Mouse (Mus musculus) forebrain, embryonic 16.5 days (tissue): ENCODE results near the gene Myo7a. TPM values are rescaled to one million over a fixed set of nuclear protein-coding genes. Genes with fewer than 3 reads are reported as not detected.

ENCODE experiments used
- ATAC-seq: fragments of 200-750 bp; cut with Nextera tagmentation; 2 replicates; pipeline ENCODE4 v1.8.0; 2017; ENCODE audit warnings: mild to moderate bottlenecking, moderate library complexity
- H3K27ac ChIP-seq: fragments of 300-500 bp; sonication (generic); 2 replicates; pipeline ENCODE4 v1.5.1; 2014; ENCODE audit warnings: low read length, control low read depth
- H3K27me3 ChIP-seq: fragments of 300-500 bp; sonication (generic); replicated peaks from 2 replicates; pipeline ENCODE4 v1.6.1; 2014; ENCODE audit warnings: low read length; ENCODE audit not compliant: control insufficient read depth, insufficient read depth
- H3K36me3 ChIP-seq: fragments of 300-500 bp; sonication (generic); 2 replicates; pipeline ENCODE4 v1.6.1; 2014; ENCODE audit not compliant: control insufficient read depth, insufficient read depth
- H3K4me1 ChIP-seq: fragments of 300-500 bp; sonication (generic); replicated peaks from 2 replicates; pipeline ENCODE4 v1.6.1; 2014; ENCODE audit warnings: low read length; ENCODE audit not compliant: control insufficient read depth, insufficient read depth
- H3K4me2 ChIP-seq: fragments of 300-500 bp; sonication (generic); 2 replicates; pipeline ENCODE4 v1.6.1; 2014; ENCODE audit warnings: mild to moderate bottlenecking, low read length, control low read depth
- H3K4me3 ChIP-seq: fragments of 300-500 bp; sonication (generic); replicated peaks from 2 replicates; pipeline ENCODE4 v1.5.1; 2014; ENCODE audit warnings: mild to moderate bottlenecking, low read length, control low read depth
- H3K9ac ChIP-seq: fragments of 300-500 bp; sonication (generic); replicated peaks from 2 replicates; pipeline ENCODE4 v1.6.1; 2014; ENCODE audit warnings: low read depth, low read length, control low read depth
- H3K9me3 ChIP-seq: fragments of 300-500 bp; sonication (generic); 2 replicates; pipeline ENCODE4 v1.6.1; 2016; ENCODE audit warnings: low read length; ENCODE audit not compliant: control insufficient read depth
- WGBS: fragments of 180-500 bp; shearing (Covaris S2); extraction: QIAGEN DNeasy Blood & Tissue Kit; methylation state at CpG from one replicate; pipeline ENCODE4 v1.1.7; 2014; 5-methylcytosine and 5-hydroxymethylcytosine counted together
- polyA plus RNA-seq: library from polyadenylated mRNA; unstranded; fragments of >200 nt; fragmentation: Nextera tagmentation; extraction: Ambion mirVana; gene quantifications from 2 replicates; pipeline ENCODE4 v1.2.1, GENCODE M21; 2015

The Myo7a gene
- polyA plus RNA-seq, 1 experiment from 2014 or later: 17.9 TPM

GRCm38 (mm10) chr7:98102488-98102887 lies 16.8 kb downstream of the Myo7a start:
- no peaks in the 10 kb centered on the region for H3K9me3 ChIP-seq
- no peak overlapping the region for H3K4me3 ChIP-seq
- peaks cover 2% of the 10 kb centered on the region for H3K36me3 ChIP-seq
- 95% methylated on average over 11 of the region's 11 CpGs for WGBS
- peak overlapping the region; percentile 62 for H3K9ac ChIP-seq
- H3K27me3 ChIP-seq: no peaks in the 10 kb centered on the region
- H3K4me1 ChIP-seq: peaks cover 9% of the 10 kb centered on the region
- no peak overlapping the region; the same call in 1 of the 2 replicates for H3K4me2 ChIP-seq
- H3K27ac ChIP-seq: no peak overlapping the region
- ATAC-seq: peak; percentile 11; the same call in 1 of the 2 replicates

DNA sequence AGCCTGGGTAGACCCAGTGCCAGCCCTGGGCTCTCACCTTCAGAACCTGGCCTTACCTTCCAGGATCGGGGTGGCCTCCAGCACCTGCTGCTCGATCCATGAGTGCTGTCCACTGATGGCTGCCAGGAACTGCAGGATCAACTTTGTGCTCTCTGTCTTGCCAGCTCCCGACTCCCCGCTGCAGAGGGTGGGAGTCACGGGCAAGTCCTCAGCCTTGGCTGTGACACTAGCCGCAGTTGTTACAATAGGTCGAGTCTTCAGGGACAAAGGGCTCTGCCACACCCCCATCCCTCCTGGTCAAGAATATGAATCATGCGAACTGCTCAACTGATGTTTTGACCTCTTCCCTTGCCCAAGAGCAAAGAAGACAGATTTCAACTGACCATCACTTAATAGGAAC lies 21.8 kb downstream of the Myo7a start:
- no peak overlapping the region for H3K4me2 ChIP-seq
- H3K4me3 ChIP-seq: no peak overlapping the region
- 95% methylated on average over 8 of the region's 8 CpGs for WGBS
- H3K27ac ChIP-seq: no peak overlapping the region
- no peaks in the 10 kb centered on the region for H3K27me3 ChIP-seq
- H3K9ac ChIP-seq: no peak overlapping the region
- no peak for ATAC-seq
- H3K4me1 ChIP-seq: peaks cover 4% of the 10 kb centered on the region
- H3K9me3 ChIP-seq: no peaks in the 10 kb centered on the region; the same call in 1 of the 2 replicates
- H3K36me3 ChIP-seq: peaks cover 8% of the 10 kb centered on the region

- no peak for ATAC-seq
- no peak overlapping the region for H3K9ac ChIP-seq
- no peak overlapping the region for H3K4me2 ChIP-seq
- no peaks in the 10 kb centered on the region; the same call in 1 of the 2 replicates for H3K9me3 ChIP-seq
- no peaks in the 10 kb centered on the region for H3K27me3 ChIP-seq
- peaks cover 8% of the 10 kb centered on the region for H3K36me3 ChIP-seq
- no peaks in the 10 kb centered on the region for H3K4me1 ChIP-seq
- H3K27ac ChIP-seq: no peak overlapping the region
- WGBS: 98% methylated on average over 4 of the region's 4 CpGs
- no peak overlapping the region for H3K4me3 ChIP-seq
Measured at GRCm38 (mm10) chr7:98095852-98096251, 23.5 kb downstream of the Myo7a start.

DNA sequence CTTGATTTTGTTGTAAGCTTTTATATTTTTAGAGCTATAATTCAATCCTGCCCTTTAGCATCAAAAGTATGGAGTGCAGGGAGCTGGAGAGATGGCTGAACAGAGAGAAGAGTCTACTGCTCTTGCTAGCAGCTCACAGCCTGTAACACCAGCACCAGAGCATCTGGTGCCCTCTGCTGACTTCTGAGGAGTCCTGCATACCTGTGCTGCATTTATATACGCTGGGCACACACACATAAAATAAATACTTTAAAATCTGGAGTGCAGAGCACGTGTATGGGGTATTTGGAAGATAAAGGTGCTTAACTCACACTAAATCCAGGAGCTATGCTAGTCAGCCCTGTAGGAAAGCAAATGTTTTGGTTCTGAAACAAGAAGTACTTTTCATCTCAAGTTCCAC lies 33.0 kb downstream of the Myo7a start:
- Histone ChIP-seq H3K4me1 (0 out of 2 replicates have a peak, but pooled peaks cover 2% of the 10 kb centered on the region), H3K4me3 (no peak overlapping the region), H3K4me2 (no peak overlapping the region), H3K27ac (no peak overlapping the region), H3K9me3 (no peaks in the 10 kb centered on the region), H3K9ac (no peak overlapping the region), H3K36me3 (no peaks in the 10 kb centered on the region), H3K27me3 (no peaks in the 10 kb centered on the region)
- 56% methylated on average over 2 of the region's 2 CpGs for WGBS
- no peak for ATAC-seq

GRCm38 (mm10) chr7:98085314-98085713 lies 34.0 kb downstream of the Myo7a start:
- no peak for ATAC-seq
- Histone ChIP-seq H3K9me3 (no peaks in the 10 kb centered on the region), H3K4me1 (0 out of 2 replicates have a peak, but pooled peaks cover 2% of the 10 kb centered on the region), H3K9ac (no peak overlapping the region), H3K27ac (no peak overlapping the region), H3K27me3 (no peaks in the 10 kb centered on the region), H3K4me2 (no peak overlapping the region), H3K4me3 (no peak overlapping the region), H3K36me3 (no peaks in the 10 kb centered on the region)
- 72% methylated on average over 7 of the region's 7 CpGs for WGBS

GRCm38 (mm10) chr7:98084541-98085293 lies 34.6 kb downstream of the Myo7a start:
- 72% methylated on average over 12 of the region's 12 CpGs for WGBS
- no peak for ATAC-seq
- no peaks in the 10 kb centered on the region for H3K9me3 ChIP-seq
- H3K27me3 ChIP-seq: no peaks in the 10 kb centered on the region
- H3K4me2 ChIP-seq: no peak overlapping the region
- no peak overlapping the region for H3K4me3 ChIP-seq
- no peak overlapping the region for H3K27ac ChIP-seq
- no peaks in the 10 kb centered on the region for H3K36me3 ChIP-seq
- H3K9ac ChIP-seq: no peak overlapping the region
- 0 out of 2 replicates have a peak, but pooled peaks cover 2% of the 10 kb centered on the region for H3K4me1 ChIP-seq

GRCm38 (mm10) chr7:98082376-98082775 lies 36.9 kb downstream of the Myo7a start:
- ATAC-seq: peak; percentile 75
- no peaks in the 10 kb centered on the region for H3K9me3 ChIP-seq
- H3K4me3 ChIP-seq: no peak overlapping the region
- H3K27ac ChIP-seq: no peak overlapping the region
- whole genome bisulfite sequencing: 7% methylated on average over 5 of the region's 5 CpGs
- no peaks in the 10 kb centered on the region for H3K27me3 ChIP-seq
- H3K36me3 ChIP-seq: no peaks in the 10 kb centered on the region
- no peak overlapping the region for H3K9ac ChIP-seq
- no peak overlapping the region for H3K4me2 ChIP-seq
- 0 out of 2 replicates have a peak, but pooled peaks cover 2% of the 10 kb centered on the region for H3K4me1 ChIP-seq

GRCm38 (mm10) chr7:98077453-98077852 lies 41.9 kb downstream of the Myo7a start:
- 92% methylated on average over 11 of the region's 11 CpGs for whole genome bisulfite sequencing
- Histone ChIP-seq H3K27me3 (no peaks in the 10 kb centered on the region), H3K36me3 (no peaks in the 10 kb centered on the region), H3K9ac (no peak overlapping the region), H3K9me3 (no peaks in the 10 kb centered on the region), H3K27ac (no peak overlapping the region), H3K4me2 (no peak overlapping the region), H3K4me1 (no peaks in the 10 kb centered on the region), H3K4me3 (no peak overlapping the region)
- no peak for ATAC-seq

GRCm38 (mm10) chr7:98071620-98072019 lies 47.7 kb downstream of the Myo7a start:
- Histone ChIP-seq H3K36me3 (no peaks in the 10 kb centered on the region), H3K4me3 (no peak overlapping the region), H3K9ac (no peak overlapping the region), H3K27ac (no peak overlapping the region), H3K4me2 (no peak overlapping the region), H3K27me3 (no peaks in the 10 kb centered on the region), H3K4me1 (no peaks in the 10 kb centered on the region), H3K9me3 (no peaks in the 10 kb centered on the region)
- ATAC-seq: peak; percentile 65
- WGBS: 26% methylated on average over 5 of the region's 5 CpGs
